Mouse (Mus musculus): ENCODE data around the gene Nln.

DNA sequence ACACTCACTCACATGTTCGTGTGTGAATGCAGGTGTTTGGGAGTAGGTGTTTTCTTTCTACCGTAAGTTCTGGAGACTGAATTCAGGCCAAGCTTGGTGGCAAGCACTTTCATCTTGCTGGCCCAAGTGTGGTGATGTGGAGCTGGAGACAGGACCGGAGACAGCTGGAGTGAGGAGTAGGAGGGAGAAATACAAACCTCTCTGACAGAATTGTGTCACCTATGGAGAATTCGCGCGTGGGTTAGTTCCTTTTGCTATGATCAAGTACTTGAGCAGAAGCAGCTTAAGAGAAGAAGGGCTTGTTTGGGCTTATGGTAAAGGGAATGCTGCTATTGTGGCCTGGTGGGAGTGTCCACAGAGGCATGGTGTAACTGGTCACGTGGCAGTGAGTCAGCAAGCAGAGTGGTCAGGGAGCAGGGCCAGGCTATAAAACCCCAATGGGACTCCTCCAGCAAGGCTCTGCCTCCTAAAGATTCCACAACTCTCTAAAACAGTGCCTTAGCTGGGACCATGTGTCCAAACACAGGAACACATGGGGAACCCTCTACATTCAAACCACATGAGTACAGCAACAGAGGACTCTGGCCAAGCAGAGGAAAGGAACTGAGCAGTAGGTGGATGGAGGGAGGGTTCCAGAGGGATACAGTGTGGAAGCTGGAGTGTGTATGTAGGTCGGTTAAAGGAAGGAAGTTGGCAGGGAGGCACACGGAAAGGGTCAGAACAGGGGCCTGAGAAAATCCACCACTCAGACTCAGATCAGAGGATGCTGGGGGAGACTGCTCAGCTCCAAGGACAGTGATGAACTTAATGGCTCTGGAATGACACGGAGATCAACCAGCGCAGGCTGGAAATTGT lies 14.7 kb downstream of the Nln start:
- TF ChIP-seq POLR2A (IDR thresholded peaks at IDR 0.05; ENCODE audit: insufficient read depth, low read length) (no peak), CTCF (IDR thresholded peaks at IDR 0.05; ENCODE audit: low read depth, low read length) (no peak), EP300 (IDR thresholded peaks at IDR 0.05; ENCODE audit: insufficient read depth, low read depth, low read length) (no peak)

Measured in ES-Bruce4 (cell line).